Comparison of ENCODE assay signal across 16 mouse cellular contexts in genomic region chr4:65678929-65679328, GRCm38 (mm10).
DNase-seq lines count a peak whose midpoint lies in the region; ATAC-seq lines count a peak whose summit lies in the region.
"Had no signal": no experiment of that assay in that cellular context is flagged by ENCODE, and none has a peak within 500 bp of the region (broad histone marks: within the 10 kb centered on the region; RNA-seq: fewer than 3 reads in every experiment).

No protein-coding gene starts in this region.

- 34% methylated on average over 5 of the region's 5 CpGs for WGBS in midbrain, embryonic 10.5 days
- WGBS in midbrain, embryonic 11.5 days = 35% methylated on average over 5 of the region's 5 CpGs
- WGBS in forebrain, embryonic 16.5 days = 27% methylated on average over 5 of the region's 5 CpGs

- H3K9ac ChIP-seq in midbrain, embryonic 11.5 days (ENCODE audit: low read length) = no peak overlapping the region
- H3K9ac ChIP-seq in forebrain, embryonic 16.5 days (replicated peaks; ENCODE audit: low read depth, low read length) = no peak overlapping the region

- H3K36me3 ChIP-seq in midbrain, embryonic 10.5 days = no peaks in the 10 kb centered on the region
- no peaks in the 10 kb centered on the region for H3K36me3 ChIP-seq in midbrain, embryonic 11.5 days (ENCODE audit: control insufficient read depth, insufficient read depth, low read length)
- H3K36me3 ChIP-seq in forebrain, embryonic 16.5 days (ENCODE audit: control insufficient read depth, insufficient read depth) = no peaks in the 10 kb centered on the region
- H3K36me3 ChIP-seq: G1E had no signal

- H3K4me2 ChIP-seq in midbrain, embryonic 11.5 days = no peak overlapping the region
- no peak overlapping the region for H3K4me2 ChIP-seq in forebrain, embryonic 16.5 days (ENCODE audit: low read length)

- H3K4me3 ChIP-seq in midbrain, embryonic 10.5 days = no peak overlapping the region
- H3K4me3 ChIP-seq in midbrain, embryonic 11.5 days (ENCODE audit: low read depth, low read length) = no peak overlapping the region
- no peak overlapping the region for H3K4me3 ChIP-seq in forebrain, embryonic 16.5 days (replicated peaks; ENCODE audit: low read length)
- H3K4me3 ChIP-seq: myocyte had no signal

- DNase-seq in frontal cortex, postnatal 14 days (ENCODE audit: low spot score in 2 of 2) = no peak
- DNase-seq in midbrain, embryonic 10.5 days (ENCODE audit: low spot score) = no peak
- no peak for DNase-seq in midbrain, embryonic 11.5 days (ENCODE audit: low spot score, missing footprints)
- peak; percentile 29 for DNase-seq in telencephalon, adult 2 months (ENCODE audit: low read depth, low spot score)
- DNase-seq in cerebellum, postnatal 4 days (ENCODE audit: low spot score in 2 of 2) = no peak
- DNase-seq: cerebellum, adult 11-12 months; heart, adult 18-20 months; liver; lung, adult 2 months; thymus, postnatal 25 days had no signal

- peak; percentile 79 for ATAC-seq in frontal cortex, adult (ENCODE audit: low TSS enrichment)
- no peak for ATAC-seq in midbrain, embryonic 11.5 days (ENCODE audit: low FRiP score)
- peak; percentile 93 for ATAC-seq in forebrain, embryonic 16.5 days
- ATAC-seq in CD4-positive, CD25-positive, alpha-beta regulatory T cell, adult 4 months = no peak
- ATAC-seq: activated CD4-positive, CD25-positive, alpha-beta regulatory T cell, adult 4 months had no signal

- H3K27me3 ChIP-seq in midbrain, embryonic 10.5 days (ENCODE audit: low read depth, poor library complexity, severe bottlenecking) = no peaks in the 10 kb centered on the region
- no peaks in the 10 kb centered on the region for H3K27me3 ChIP-seq in midbrain, embryonic 11.5 days (ENCODE audit: control insufficient read depth, insufficient read depth, low read length)
- H3K27me3 ChIP-seq in forebrain, embryonic 16.5 days (replicated peaks; ENCODE audit: control insufficient read depth, insufficient read depth, low read length) = peaks cover 8% of the 10 kb centered on the region; the same call in 1 of the 2 replicates

- no peaks in the 10 kb centered on the region for H3K9me3 ChIP-seq in midbrain, embryonic 10.5 days (replicated peaks)
- no peaks in the 10 kb centered on the region for H3K9me3 ChIP-seq in midbrain, embryonic 11.5 days (ENCODE audit: control insufficient read depth, low read length)
- H3K9me3 ChIP-seq in forebrain, embryonic 16.5 days (ENCODE audit: control insufficient read depth, low read length) = no peaks in the 10 kb centered on the region

- peaks cover 9% of the 10 kb centered on the region for H3K4me1 ChIP-seq in midbrain, embryonic 10.5 days
- H3K4me1 ChIP-seq in midbrain, embryonic 11.5 days (ENCODE audit: control insufficient read depth, insufficient read depth, low read length) = no peaks in the 10 kb centered on the region
- no peaks in the 10 kb centered on the region; the same call in 1 of the 2 replicates for H3K4me1 ChIP-seq in forebrain, embryonic 16.5 days (replicated peaks; ENCODE audit: control insufficient read depth, insufficient read depth, low read length)

- H3K27ac ChIP-seq in midbrain, embryonic 10.5 days (replicated peaks) = 0 out of 2 replicates have a peak overlapping the region, but pooled peaks have one; percentile 23
- H3K27ac ChIP-seq in midbrain, embryonic 11.5 days (ENCODE audit: low read depth, low read length) = no peak overlapping the region
- H3K27ac ChIP-seq in forebrain, embryonic 16.5 days (ENCODE audit: low read length) = no peak overlapping the region

Comparison
In these comparisons a context has a peak if more than half of its experiments do, and no peak if none do; other contexts are left out.
1. ATAC-seq: peak in frontal cortex, adult (single experiment) and forebrain, embryonic 16.5 days (single experiment); none in midbrain, embryonic 11.5 days (single experiment) and CD4-positive, CD25-positive, alpha-beta regulatory T cell, adult 4 months (single experiment).